Mouse (Mus musculus) layer of hippocampus, adult 11-12 months (tissue): ENCODE results near the gene Rin2.
"Not testable (repeated sequence)": the region's sequence is repeated elsewhere in the genome, so short reads cannot be mapped to it uniquely, and the experiment has no call there.

Experiments
- DNase-seq: peaks from one replicate; pipeline ENCODE4 v3.0.0; 2022; ENCODE audit warnings: low spot score

Gene Rin2

DNA sequence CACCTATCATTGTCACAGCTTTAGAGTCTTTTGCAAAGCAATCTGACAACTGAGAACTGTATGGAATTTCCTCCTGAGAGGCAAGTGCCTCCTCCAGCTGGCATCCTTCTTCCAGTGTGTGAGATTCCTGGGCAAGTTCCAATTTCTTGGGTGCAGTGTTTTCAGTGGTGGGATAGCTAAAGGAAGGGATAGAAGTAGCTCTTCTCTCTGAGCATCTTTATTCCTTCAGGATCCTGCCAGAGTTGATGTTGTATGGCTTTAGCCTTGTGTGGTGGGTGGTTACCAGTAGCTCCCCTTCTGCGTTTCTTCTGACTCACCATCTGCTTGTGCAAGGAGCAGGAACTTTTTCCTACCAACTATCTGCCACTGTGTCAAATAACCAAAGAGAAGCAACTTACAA is 9.1 kb downstream of the Rin2 start:
- DNase-seq, result peak; percentile 15

GRCm38 (mm10) chr2:145684891-145685290 is 9.9 kb downstream of the Rin2 start:
- no peak for DNase-seq

DNA sequence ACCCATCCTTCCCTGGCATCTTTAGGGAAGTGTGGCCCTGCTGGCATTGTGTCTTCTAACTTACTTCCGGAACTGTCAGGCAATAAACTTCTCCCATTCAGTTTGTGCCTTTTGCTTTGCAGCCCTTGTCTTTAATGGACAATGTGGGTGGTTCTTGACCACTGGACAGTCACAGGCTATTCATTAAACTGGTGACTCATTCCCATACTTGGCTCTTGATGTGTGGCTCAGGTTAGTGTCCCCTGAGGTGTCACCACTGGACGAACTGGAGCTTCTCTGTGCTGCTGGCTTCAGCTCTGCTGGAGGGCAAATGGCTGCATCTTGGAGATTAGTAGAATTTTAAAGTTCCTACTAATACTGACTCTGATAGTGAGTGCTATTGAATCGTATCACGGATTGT is 11.0 kb downstream of the Rin2 start:
- no peak for DNase-seq

GRCm38 (mm10) chr2:145691367-145692009 is 16.5 kb downstream of the Rin2 start:
- no peak for DNase-seq

- no peak for DNase-seq
These were observed 22.1 kb downstream of the Rin2 start for GRCm38 (mm10) chr2:145697160-145697559.

- peak; percentile 74 for DNase-seq
These were observed 24.5 kb downstream of the Rin2 start for GRCm38 (mm10) chr2:145699414-145700071.

- DNase-seq, result no peak
These were observed 25.4 kb downstream of the Rin2 start for GRCm38 (mm10) chr2:145700237-145700985.

- no peak for DNase-seq
These were observed 26.8 kb downstream of the Rin2 start for GRCm38 (mm10) chr2:145701605-145702335.

- DNase-seq, result no peak
These were observed 29.7 kb downstream of the Rin2 start for GRCm38 (mm10) chr2:145704738-145705137.

DNA sequence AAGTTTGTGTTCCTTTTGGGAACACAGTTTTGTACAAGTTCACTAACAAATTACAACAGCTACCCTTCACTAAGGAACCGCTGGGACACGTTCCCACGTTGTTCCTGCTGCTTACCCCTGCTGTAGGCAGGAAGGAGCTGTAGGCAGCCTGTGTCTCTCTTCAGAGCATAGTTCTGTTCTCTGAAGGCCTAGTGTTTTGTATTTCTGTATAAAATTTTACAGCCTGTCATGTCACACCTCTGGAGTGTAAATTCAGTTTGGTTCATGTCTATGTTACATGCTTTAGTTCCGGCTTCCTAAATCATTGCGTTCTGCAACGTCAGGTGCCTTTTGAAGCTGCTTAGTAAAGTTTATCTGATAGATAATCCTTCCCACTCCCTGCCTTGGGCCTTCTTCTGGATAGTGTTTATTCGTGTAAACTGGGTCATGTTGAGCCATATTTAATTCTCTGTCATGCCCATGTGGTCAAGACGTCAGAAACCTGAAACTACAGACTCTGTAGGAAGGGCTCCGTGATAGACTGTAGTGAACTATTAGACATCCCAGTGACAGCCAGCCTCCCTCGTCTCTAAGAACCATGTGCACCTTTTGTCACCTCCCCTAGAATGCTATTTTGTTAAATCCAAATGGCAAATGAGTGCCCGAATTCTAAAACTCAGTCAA is 34.8 kb downstream of the Rin2 start:
- DNase-seq, result no peak

DNA sequence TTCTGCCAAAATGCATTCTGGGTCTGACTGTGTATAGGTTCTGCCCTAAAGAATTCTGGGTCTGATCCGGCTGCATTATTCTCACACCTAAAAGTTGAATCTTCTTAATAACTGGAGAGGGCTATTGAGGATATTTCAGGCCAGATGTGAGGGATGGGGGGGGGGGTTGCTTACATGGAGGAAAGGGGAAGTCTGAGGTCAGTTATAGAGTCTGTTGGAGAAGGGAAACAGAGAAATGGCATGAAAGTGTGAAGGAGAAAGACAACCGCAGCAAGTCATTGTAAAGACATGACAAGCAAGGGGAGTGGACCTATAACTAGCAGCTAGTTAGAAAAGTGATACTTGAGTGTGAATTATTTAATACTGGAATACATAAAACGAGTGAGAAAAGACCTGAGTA is 36.5 kb downstream of the Rin2 start:
- DNase-seq, result no peak

DNA sequence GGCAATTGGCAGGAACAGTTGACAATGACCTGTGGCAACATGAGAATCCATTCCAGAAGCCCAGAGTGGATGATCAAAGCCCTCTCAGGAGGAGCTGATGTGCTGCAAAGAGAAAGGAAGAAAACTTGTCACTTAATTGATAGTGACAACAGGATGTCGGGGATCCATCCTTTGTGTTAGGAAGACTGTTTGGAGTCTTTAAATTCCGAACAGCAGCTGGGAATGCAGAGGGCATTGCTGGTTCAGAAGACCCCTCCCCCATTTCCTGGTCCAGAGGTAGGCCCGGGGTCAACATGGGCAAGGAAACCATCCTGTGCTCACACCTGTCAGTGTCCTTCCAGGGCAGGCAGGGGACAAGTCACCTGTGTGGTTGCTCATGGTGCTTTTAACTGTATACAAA is 37.0 kb downstream of the Rin2 start:
- DNase-seq, result no peak

DNA sequence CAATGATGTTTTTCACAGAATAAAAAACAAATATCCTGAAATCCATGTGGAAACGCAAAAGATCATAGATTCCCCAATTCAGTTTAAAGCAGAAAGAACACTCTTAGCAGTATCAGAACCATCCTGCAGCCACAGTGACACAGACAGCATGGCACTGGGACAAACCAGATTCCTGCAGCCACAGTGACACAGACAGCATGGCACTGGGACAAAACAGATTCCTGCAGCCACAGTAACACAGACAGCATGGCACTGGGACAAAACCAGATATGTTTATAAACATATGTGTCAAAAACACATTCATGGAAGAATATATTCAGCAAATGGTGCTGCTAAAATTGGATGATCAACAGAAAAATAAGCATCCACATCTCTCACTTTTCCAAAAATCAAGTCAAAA is 42.5 kb downstream of the Rin2 start:
- DNase-seq, result no peak

- DNase-seq, result no peak
These were observed 43.7 kb downstream of the Rin2 start for GRCm38 (mm10) chr2:145718624-145719183.

DNA sequence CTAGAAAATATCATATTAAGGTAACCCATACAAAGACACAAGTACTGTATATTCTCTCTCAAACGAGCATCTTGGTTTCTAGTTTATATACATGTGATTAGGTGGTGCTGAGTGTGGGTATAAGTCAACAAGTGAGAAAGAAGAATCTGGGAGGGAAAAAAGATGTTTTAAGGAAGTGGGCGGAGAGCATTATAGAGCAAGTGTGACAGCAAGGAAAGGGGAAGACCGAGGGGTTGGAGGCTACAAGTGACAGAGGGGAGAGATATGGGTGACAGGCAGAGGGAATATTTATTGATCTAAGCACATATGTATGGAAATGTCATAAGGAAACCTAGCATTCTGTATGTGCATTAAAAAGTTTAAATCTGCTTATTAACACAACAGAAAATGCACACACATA is 45.1 kb downstream of the Rin2 start:
- no peak for DNase-seq

GRCm38 (mm10) chr2:145720743-145721142 is 45.7 kb downstream of the Rin2 start:
- DNase-seq, result no peak

GRCm38 (mm10) chr2:145722304-145722703 is 47.3 kb downstream of the Rin2 start:
- DNase-seq, result not testable (repeated sequence)

DNA sequence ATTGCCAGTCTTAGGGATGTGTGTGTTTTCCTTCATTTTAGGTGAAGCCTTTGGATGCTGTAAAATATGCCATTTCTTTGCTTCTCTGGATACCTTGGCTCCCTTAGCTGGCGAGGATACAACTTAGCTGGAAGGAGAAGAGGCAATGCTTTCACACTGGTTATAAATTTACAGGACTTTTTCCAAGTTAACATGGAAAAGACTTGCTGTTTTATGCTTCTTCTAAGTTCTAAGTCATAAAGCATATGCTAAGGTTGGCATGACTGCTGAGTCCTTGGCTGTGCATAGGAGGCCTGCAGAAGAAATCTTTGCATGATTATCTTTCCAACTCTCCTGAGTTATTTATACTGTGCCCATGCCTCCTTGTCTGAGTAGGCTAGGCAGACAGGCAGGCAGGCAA is 49.3 kb downstream of the Rin2 start:
- peak; percentile 15 for DNase-seq

- no peak for DNase-seq
These were observed 54.4 kb downstream of the Rin2 start for GRCm38 (mm10) chr2:145729414-145729813.

GRCm38 (mm10) chr2:145730189-145730880 is 55.3 kb downstream of the Rin2 start:
- no peak for DNase-seq

DNA sequence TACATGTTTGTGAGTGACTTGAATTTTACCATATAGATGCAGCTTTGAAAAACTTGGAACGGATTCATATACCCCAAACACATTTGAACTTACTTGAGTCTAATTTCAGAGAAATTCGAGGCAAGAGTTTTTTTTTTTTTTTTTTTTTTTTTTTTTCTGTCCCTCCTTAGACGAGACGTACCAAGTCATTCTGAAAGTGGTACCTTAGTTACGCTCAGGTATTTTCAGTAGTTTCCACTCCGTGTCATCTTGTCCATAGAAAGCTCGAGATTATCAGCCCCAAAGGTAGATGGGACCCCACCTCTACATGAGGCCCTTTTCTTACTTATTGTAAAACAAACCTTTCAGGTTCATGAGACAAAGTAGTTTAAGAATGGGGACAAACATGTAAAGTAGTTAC is 55.9 kb downstream of the Rin2 start:
- no peak for DNase-seq
